Mouse (Mus musculus) frontal cortex, postnatal 36 days (tissue): ENCODE measurements around the gene Sar1b.

Experiments
- DNase-seq, 2 experiments: peaks; one replicate each; pipeline ENCODE4 v3.0.0; 2022; ENCODE audit warnings: low spot score in 2 of 2

Gene Sar1b

DNA sequence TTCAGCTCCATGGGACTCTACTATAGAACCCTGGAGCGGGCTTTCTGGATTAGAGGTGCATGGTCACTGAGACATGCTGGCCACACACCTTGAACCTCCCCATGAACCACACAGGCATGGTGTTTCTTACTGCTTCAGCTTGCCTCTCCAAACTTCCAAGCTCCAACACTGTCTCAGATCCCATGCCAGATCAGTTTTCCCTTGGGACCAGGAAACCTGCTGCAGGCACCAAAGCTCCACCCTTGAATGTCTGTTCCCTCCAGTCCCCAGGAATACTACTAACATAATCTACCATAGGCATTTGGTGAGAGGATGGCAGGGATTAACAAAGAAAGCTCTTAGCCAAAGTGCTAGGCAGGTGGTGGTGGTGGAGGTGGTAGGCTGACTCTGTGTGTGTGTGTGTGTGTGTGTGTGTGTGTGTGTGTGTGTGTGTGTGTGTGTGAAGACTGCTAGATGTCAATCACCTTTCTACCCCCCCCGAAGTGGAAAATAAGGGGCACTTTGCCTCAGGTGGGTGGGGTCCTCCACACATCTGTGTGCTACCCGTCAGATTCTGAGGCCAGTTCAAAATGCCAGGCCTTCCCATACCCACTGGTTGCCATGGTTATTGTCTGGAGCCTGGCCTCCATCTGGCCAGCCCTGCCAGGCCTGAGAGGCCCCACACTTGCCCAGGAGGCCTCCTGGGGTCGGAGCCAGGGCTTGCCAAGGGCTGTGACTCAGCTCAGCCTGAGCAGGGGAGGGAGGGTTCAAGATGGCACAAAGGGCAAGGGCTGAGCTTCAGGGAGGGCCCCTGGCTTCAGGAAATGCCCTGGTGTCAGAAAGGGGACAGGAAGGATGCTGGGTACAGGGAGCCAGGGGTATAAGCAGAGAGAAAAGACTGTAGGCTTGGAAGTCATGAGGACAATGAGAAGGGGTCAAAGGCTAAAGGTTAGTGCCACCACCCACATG is 68.7 kb downstream of the Sar1b start:
- peak in 1 of 2 experiments; percentile 9 for DNase-seq

DNA sequence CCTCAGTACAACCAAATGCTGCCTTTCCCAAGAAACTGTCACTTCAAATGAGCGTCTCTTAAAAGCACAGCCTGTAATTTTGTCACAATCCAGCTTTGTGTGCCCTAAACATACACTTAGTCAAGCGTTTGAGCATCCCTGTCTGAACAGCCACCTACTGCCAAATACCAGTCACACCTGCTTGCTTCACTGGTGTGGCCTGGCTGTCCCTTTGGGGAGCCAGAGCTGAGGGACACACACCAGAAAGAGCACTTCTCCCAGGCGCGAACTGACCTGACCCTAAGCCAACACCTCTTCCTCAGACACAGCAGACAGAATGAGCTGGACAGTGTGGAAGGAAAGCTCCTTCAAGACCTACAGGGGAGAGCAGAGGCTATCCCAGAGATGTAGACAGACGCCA is 69.5 kb downstream of the Sar1b start:
- no peak for DNase-seq

DNA sequence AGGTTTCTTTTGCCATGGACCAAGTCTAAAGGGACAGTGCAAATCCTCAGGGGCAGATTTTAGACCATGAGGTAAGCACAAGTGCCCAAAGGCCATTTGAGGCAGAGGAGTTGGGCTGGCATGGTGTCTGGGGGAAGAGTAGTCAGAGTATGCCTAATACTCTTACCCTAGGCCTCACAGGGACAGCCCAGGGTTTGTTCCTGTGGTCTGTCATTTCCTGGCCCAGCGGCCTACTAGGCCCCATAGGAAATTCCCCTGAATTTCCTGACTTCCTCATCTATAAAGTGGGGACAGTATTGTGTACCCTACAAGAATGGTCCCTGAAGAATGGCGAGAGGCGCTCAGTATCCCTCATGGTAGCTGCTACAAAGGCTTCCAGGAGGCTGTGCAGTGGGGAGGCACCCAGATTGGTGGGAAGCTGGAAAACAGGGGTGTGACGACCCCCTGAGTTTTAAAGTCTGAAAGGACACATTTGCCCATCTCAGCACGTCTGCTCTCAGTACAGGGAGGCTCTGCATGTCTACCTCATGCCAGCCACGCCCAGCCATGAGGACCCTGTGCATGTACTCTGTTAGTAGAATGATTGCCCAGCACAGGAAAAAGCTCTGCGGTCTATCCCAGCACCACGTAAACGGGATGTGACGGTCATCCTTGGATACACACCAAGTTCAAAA is 70.0 kb downstream of the Sar1b start:
- DNase-seq, result no peak

DNA sequence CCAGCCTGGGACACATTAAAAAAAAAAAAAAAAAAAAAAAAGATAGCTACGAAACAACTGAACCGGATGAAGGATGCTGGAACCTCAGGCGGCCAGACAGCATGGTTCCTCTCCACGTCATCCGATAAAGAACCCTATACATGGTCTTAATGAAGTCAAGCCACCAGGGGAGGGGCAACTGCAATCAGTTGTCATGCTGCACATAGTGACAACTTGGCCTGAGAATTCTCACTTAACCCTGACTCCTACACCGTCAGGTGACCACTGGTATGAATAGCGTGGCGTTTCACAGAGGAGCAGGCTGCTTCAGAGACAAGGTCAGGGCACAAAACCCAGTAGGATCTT is 70.6 kb downstream of the Sar1b start:
- DNase-seq, result no peak

DNA sequence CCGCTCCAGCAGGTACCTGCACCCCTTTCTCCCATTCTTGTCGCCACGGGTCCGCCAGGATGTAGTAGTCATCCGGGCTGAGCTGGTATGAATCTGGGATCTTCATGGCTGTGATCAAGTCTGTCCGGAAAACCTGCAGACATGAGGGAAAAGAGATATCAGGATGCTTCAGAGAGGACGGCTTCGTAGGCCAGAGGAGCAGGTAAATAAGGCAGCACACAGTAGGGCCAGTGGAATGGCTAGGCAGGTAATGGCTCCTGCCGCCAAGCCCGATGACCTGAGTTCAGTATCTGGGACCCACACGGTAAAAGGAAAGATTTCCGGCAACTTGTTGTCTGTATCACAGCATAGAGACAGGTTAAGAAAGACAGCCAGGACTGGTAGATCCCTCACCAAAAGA is 72.1 kb downstream of the Sar1b start:
- no peak for DNase-seq

DNA sequence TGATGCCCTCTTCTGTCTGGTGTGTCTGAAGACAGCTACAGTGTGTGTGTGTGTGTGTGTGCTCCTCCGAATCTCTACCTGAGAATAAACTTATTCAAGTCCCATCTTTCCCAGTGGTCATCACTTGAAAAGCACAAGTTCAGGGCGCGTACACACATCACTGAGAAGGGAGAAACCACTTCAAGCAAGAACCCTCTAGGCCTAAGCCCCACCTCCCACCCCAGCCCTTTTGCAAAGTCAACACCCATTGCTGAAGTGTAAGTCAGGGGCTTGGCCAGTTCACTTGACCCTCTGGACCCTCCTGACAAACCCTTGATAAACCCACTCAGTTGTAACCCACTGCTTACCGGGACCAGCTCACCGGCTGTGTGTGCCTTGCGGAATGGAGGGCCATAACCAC is 73.0 kb downstream of the Sar1b start:
- no peak for DNase-seq

DNA sequence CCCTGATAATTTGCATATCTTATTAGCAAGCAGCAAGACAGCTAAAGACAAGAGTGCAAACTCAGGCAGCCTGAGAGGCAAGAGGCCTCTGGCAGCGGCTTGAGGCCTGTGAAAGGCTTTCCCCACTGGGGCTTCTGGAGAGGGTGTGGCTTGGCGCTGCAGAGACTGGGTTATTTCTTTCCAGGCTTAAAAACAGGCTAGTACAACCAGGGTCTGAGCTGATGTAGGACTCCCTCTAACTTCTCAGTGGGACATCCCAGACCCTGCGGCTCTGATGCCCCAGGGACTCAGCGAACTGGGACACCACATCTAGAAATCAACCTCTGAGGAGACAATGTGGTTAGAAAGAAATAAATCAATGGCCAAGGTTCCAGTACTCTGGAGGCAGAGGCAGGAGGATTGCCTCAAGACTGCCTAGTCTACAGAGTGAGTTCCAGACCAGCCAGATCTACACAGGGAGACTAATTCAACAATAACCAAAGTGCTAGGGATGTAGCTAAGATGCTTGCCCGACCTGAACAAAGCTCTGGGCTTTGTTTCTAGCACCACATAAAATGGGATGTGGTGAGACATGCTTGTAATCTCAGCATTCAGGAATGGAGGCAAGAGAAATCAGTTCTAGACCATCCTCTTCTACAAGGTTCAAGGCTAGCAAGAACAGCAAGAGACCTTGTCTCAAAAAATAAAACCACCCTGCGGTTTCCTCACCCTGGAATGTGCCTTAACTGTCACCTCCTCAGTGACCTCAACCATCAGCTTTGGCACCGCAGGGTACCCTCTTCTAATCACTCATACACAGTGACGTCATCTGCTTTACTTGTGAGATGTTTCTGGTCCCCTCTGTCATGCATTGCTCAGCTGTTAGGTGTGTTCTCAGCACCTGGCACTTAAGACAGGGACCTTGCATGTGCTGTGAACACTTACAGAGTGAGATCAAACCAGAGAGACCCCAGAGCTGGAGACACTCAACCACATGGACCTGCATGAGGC is 74.0 kb downstream of the Sar1b start:
- no peak for DNase-seq

DNA sequence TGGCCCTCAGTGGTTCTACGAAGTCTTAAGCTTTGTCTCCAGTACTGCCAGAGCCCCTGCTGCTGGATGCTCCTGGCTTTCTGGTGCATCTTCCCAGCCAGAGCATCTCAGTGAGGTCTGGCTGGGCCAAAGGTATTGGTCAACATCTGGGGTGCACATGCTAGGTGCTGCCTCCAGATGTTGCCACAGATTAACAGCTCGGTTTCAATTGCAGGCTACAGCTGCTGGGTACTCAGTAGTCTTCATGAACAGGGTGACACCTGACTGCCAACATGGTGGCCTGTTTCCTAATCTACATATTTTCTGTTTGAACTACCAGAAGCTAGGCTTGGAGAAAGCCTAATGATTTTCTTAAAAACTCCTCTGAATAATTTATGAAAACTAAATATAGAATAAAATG is 75.6 kb downstream of the Sar1b start:
- no peak for DNase-seq

DNA sequence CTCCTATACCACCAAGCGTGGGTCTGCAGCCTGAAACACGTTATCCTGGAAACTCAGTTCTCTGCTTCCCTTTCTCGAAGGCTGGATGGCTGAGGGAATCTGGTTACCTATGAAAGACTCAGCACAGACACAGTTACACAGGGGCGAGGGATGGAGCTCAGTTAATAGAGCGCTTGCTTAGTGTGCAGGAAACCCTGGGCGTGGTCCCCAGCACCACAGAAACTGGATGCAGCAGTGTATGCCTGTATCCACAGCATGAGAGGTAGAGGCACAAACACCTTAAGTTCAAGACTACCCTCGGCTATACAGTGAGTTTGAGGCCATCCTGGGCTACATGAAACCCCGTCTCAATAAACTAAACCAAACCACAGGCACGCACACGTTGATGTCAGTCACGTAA is 76.5 kb downstream of the Sar1b start:
- no peak for DNase-seq

DNA sequence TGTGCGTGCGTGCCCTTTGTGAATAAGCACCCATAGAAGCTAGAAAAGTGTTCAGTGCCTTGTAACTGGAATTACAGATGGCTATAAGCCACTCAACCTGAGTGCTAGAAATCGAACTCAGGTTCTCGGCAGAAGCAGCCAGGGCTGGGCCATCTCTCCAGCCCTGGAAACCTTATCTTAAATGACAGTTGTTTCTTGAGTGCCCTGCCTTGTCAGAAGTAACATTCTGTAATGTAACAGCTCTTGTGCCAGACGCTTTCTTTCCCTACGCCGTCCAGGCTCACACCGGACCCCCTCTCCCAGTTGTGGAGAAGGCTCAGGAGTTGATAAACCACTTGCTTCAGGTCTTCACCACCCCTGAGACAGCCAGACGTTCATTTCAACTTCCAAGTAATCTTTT is 77.2 kb downstream of the Sar1b start:
- no peak for DNase-seq

DNA sequence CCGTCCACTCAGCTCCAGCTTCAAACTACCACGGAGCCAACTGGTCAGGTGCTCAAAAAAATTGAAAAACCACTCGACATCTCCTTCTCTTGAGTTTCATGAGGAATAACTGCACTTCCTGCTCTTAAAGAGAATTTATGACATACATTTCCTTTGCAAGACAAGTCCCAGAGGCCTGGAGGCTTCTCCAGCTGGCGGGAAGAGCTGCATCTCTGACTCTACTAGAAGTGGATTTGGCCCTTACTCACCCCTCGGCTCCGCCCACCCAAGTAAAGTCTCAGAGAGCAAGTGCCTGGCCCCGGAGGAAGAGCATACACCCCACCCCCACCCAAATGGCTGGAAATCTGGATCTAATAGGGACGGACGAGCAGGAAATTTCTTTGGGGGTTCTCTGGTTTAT is 77.7 kb downstream of the Sar1b start:
- no peak for DNase-seq
